Mouse (Mus musculus) liver (tissue): Measurements from ENCODE around the gene Cntn4.
"Not testable (repeated sequence)": the region's sequence is repeated elsewhere in the genome, so short reads cannot be mapped to it uniquely, and the experiment has no call there.

ENCODE experiments used
- DNase-seq: peaks from one replicate; pipeline ENCODE4 v3.0.0-alpha.2; 2020; ENCODE audit warnings: mixed read lengths

The Cntn4 gene

GRCm38 (mm10) chr6:106332933-106333332, 655.5 kb downstream of the Cntn4 start:
- no peak for DNase-seq

DNA sequence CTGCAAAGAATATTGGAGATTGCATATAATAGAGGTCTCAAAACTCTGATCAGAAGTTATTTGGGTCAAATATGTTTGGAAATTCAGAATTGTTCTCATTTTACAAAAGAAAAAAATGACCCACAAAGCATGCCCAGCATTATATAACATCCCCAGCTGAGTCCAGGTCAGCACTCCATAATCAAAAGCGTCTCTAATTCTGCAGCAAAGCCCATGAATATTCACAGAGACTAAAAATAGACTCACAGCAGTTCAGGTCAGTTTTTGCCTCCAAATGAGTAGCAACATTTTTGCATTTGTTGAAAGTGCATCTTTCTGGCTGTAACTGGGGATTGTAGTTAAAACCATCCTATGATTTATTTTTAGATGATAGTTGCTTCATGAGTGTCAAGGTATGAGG, 657.6 kb downstream of the Cntn4 start:
- no peak for DNase-seq

DNA sequence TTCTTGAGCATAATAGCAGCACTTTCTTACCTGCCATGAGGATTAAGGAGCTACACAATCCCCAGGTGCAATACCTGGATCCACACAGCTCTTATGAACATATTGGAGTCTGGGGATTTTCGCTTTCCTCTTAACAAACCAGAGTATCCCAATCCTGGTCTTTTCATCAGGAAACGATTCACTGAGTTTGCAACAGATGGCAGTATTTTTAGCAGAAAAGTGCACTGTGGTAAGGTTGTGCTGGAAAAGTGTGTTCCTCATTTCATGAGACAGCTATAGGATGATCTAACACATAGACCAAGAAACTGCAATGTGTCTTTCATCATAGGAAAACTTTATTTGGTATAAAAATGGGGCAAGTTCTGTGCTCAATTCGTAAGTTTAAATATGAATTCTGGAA, 659.3 kb downstream of the Cntn4 start:
- no peak for DNase-seq

DNA sequence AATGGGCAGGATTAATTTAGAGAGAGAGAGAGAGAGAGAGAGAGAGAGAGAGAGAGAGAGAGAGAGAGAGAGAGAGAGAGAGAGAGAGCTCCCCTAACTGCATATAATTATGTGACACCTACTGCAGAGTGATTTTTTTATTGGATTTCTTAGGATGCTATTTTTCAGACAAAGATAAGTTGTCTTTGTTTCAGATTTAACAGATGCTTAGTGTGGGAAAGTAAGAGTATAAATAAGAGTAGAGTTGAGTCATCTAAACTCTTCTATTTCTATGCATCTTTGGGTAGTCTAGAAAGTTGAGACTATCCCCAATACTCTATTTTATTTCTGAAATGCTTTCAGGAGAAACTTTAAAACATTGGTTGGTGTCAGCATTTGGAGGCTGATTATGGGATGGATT, 660.4 kb downstream of the Cntn4 start:
- DNase-seq = no peak

DNA sequence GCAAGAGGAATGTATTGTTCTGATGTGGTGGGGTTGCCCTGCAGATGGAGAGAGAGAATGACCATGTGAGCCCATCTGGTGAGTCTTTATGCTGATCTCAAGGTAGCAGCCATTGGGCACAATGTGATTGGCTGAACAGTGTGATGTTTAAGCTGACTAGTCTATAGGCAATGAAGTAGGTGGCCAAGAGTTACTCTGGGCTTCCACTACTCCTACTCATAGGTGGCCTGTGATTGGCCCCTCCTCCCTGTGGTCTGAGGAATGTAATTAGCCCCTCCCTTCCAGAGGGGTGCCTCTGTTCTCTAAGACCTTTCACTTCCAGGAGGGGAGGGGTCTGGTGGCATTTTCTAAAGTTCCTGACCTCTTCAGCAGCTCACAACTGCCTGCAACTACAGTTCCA, 663.7 kb downstream of the Cntn4 start:
- no peak for DNase-seq

DNA sequence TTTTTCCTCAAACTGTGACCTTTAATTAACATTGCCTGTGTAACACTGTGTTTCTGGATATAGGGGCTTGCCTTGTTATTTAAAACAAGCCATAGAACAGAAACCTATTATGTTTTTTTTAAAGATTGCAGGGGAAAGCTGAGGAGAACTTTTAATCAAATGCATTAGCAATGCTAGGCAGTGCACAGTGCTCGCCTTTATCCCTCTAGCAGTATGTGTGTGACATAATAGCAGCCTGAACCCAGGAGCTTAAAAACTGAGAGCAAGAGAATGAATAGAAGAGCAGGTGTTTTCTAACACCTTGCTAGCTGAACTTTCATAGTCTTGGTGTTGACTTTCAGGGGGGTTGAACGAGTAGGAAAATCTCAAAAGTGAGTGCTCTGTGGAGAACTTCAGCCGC, 672.6 kb downstream of the Cntn4 start:
- no peak for DNase-seq

DNA sequence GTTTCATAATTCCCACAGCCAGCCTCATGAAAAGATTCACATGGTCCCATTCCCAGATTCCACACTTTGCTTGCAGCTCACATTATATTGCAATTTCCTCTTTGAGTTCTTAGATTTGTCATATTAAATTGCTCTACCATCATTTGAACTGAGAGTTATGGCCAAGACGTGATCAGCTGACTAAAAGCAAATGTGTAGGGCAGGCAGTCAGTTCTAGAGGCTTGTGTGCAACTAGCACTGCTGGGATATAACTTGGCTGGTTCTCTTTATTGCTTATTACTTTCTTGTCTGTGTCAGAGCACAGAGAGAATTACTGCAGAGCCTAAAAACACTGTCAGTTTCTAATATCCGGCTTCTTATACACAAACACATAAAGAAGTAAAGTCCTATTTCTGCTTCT, 673.9 kb downstream of the Cntn4 start:
- no peak for DNase-seq

- DNase-seq = not testable (repeated sequence)
These were observed 681.3 kb downstream of the Cntn4 start for GRCm38 (mm10) chr6:106358801-106359200.

DNA sequence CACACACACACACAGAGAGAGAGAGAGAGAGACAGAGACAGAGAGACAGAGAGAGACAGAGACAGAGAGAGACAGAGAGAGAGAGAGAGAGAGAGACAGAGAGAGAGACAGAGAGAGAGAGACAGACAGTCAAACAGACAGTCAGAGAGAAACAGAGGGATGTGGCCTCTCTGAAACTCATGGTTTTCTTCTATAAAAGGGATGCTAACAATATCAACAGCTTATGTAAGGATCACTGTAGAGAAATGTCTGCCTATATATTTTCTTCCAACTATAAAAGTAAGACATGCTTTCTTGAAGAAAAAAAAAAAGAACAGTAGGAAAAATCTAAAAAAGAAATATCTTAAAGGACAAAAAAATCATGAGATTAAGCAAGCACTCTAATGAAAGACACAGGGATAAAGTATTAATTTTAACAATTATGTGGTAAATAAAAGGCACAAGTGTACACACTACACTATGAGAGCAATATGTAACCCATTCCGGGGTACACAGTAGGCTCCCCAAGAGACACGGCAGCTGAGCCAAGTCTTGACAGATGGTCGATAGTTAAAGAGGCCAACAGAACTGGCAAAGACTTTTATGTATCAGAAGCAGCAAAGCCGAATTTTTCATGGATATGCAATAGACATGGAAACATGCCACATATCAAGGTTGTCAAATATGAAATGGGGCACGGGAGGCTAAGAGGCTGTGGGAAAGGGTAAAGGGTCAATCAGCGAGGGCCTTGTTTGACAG, 704.0 kb downstream of the Cntn4 start:
- DNase-seq = no peak

DNA sequence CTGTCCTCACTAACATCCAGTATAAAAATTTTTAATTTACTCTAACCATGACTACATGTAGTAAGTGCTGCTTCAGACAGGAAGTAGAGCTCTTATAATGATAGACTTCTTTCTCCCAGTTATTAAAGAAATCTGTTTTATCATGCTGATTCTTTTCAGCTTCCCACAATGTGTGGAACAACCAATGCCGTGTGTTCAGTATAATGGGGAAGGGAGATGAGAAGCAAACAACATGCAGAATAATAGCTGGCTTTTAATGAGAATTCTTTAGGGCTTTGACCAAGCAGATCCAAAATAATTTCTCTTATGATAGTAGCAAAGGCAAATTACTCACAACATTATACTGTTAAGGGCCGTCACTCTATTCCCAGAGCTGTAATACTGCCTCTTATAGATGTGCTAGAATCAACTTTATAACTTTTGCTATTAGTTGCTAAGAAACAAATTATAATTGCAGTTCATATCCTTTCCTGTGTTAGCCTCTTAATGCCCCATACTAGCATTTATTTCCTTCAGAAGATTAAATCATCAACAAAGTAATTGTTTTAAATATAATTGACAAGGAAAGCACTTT, 710.5 kb downstream of the Cntn4 start:
- no peak for DNase-seq

DNA sequence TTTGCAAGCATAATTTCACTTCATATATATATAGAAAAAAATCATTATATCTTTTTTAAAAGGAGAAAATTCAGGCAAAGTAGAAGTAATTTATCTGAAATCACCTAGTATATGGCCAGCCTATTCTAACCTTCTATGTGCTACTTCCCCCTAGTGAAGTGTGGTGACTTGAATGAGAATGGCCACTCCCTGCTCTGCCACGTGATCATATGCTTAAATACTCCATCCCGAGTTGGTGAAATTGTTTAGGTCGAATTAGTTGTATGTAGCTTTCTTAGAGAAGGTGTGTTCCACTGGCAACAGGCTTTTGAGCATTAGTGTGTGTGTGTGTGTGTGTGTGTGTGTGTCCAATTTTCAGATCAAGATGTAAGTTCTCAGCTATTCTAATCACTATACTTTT, 730.6 kb downstream of the Cntn4 start:
- no peak for DNase-seq

- no peak for DNase-seq
These were observed 731.2 kb downstream of the Cntn4 start for GRCm38 (mm10) chr6:106408634-106409033.

DNA sequence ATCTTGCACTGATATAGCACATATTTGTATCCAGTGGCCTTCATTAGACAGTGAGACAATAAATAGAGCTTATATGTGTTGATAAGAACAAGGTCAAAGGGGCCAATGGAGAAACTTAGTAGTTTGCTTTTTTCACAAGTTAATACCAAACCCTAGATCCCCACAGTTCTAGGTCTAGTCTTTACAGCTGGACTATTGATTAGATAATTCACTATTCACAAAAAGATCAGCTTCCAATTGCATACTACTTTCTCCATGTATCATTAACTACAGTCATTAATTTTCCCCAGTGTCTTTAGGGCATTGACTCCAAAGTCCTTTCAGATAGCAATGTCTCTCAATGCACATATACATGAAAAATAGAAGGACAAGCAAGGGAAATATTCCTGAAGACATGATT, 745.5 kb downstream of the Cntn4 start:
- no peak for DNase-seq

- no peak for DNase-seq
These were observed 746.0 kb downstream of the Cntn4 start for GRCm38 (mm10) chr6:106423471-106423870.

DNA sequence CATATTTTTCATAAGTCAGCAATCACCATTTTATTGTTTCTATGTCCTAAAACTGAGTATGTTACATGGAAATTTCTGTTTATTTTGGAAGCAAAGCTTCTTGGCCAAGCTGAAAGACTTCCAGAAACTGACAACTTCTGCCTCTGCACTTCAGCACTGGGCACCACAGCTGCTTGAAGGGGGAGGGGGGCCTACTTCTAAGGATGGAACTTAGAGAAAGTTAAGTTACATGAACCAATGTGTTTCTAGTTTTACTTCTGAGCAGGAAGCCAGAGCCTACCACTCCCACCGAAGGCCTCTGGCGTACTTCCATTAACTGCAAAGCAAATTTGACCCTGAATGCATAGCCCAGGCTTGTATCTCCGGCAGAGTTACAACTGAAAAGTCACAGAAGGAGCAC, 749.2 kb downstream of the Cntn4 start:
- no peak for DNase-seq

DNA sequence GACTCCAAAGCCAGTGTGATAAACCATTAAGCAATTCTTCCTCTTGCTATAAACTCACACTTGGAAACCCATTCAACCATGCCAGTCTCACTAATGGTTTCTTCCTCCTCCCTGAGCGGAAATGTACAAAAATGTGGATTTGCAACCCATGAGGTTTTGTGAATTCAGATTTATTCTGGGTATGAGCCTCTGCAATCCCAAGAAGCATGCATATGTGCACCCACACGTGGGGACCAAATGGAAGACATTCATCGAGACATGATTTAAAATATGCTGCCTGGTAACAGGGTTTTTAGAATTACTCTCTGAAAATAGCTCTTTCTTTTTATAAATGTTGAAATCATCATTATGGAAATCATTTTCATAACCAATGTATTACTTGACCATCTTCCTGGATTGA, 754.0 kb downstream of the Cntn4 start:
- DNase-seq = no peak

DNA sequence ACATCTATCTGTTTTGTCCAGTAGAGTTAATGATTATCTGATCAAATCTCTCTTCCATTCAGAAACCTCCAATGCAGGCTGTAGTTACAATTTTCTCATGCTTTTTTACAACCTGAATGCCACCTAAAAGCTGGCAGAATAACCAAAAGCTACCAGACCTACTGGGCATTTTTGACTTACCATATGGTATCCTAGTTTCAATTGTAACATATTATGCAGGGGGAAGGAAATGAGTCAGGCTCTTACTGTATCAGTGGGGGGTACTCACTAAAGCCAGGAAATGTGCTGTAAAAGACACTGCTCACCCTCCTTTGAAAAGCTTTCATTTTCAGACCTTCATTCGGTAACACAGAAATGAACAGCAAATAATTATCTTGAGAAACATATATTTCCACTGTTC, 763.3 kb downstream of the Cntn4 start:
- no peak for DNase-seq

DNA sequence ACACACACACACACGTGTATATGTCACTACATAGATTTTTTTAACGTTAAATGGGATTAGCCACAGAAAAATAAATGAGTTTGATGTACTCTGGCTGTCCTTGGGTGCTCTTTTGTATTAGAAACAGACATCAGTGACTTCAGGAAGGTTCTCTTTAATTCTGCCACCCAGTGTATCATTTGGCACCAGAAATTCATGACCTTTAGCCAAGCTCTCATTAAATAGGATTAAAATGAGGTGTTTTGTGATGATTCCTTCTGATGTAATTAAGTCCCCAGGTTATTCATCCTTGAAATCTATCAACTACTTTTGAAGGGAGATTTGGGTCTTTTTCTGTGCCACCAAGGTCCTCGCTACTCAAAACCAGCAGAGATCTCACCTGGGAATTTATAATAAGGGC, 763.8 kb downstream of the Cntn4 start:
- no peak for DNase-seq

DNA sequence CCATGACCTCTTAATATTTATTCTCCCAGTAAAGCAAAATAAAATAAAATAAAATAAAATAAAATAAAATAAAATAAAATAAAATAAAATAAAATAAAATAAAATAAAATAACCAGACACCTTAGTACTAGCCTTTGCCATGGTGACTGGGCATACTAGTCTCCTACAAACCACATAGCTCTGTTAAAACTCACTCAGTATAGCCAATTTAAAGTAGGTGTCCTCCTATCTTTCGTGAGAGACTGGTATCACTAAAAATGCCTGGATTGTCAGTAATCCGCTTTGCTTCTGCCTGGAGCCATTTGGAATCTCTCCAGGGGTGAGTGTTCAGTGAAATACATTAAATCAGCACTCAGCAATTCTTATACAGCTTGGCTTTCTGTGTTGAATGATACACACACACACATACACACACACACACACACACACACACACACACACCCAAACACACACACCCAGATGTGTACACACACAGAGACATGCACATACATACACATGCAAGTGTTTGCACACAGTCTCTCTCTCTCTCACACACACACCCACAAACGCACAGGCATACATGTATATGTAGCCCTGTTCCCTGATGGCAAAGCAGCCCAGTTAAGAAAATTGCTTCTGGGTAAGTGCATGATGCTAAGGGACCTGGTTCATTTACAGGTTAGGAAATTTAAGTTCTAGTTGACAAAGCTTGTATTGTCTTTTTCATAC, 776.8 kb downstream of the Cntn4 start:
- DNase-seq = no peak

DNA sequence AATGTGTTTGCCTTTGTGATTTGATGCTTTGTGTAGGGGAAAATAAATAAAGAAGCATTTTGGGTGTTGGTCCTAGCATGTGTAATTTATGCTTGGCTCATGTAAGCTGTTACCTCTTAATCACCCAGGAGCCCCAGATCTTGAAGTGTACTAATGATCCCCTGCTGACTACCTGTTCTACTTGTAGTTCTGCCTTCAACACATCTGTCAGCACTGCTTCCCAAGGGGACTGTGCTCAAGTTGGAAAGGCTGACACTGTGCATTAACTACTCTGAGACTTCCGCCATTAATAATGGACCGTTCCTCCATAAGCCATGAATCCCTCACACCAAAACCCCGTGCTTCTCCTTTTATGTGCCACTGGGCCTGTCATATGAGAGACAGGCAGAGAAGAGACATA, 778.2 kb downstream of the Cntn4 start:
- DNase-seq = no peak

DNA sequence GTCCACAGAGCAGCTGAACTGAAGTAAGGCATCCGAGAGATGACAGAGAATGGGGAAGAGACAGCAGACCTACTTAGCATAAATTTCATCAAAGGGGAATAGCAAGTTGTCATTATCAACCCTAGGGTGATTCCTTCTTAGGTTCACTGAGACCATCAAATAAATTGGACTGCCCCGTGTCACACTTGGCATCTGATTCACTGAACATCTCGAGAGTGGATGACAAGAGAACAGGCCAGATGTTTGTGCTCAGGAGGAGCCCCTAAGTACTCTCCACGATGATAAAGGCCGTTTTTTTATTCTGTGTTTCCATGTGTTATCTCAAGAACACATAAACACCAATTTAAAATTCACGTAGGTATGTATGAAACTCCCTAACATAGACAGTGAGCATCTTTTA, 780.7 kb downstream of the Cntn4 start:
- DNase-seq = no peak

DNA sequence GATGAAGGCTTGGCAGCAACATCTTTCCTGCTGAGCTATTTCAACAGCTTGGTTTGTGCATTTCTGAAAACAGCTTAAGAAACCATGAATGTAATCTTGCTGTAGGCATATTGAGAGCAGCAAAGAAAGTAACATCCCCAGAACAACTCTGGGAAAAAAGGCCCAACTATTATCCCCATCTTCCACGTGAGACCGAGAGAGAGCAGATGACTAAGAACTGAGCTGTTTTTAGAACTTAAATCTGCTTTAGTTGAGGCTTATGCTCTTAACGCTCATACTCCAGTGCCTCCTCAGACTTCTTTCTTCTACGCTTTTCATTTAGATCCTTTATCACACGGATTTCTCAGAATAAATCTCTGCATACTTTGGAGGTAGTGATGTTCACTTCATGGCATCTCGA, 784.9 kb downstream of the Cntn4 start:
- DNase-seq = no peak

DNA sequence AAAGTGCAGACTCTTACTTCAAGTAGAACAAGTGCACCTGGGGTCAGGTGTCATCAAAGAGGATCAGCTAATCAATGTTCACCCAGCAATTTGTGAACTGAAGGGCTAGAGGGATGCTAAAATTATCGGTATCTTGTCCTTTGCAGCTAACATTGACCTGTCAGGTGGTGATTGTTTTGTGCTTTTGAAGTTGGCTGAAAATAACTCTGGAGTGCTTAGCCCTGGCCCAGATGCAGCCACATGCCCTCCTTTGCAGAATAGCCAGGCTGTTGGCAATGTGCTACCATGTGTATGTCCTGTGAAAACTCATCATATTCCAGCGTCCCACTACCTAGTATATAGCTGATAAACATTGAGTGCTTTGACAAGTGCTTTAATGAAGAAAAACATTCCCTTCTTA, 786.4 kb downstream of the Cntn4 start:
- DNase-seq = no peak

GRCm38 (mm10) chr6:106465766-106466165, 788.3 kb downstream of the Cntn4 start:
- no peak for DNase-seq
